Mouse (Mus musculus): Measurements from ENCODE around the gene Pdxk. TPM values are rescaled to one million over a fixed set of nuclear protein-coding genes. Genes with fewer than 3 reads are reported as not detected.

Gene Pdxk
- total RNA-seq, 2 experiments from 2014 or later: 20.4 to 20.8 TPM

- no peak for DNase-seq (ENCODE audit: low spot score in 2 of 2)
Measured at GRCm38 (mm10) chr10:78461767-78462166, 3.0 kb downstream of the Pdxk start.

GRCm38 (mm10) chr10:78460463-78460862 lies 4.3 kb downstream of the Pdxk start:
- DNase-seq (ENCODE audit: low spot score in 2 of 2): no peak

DNA sequence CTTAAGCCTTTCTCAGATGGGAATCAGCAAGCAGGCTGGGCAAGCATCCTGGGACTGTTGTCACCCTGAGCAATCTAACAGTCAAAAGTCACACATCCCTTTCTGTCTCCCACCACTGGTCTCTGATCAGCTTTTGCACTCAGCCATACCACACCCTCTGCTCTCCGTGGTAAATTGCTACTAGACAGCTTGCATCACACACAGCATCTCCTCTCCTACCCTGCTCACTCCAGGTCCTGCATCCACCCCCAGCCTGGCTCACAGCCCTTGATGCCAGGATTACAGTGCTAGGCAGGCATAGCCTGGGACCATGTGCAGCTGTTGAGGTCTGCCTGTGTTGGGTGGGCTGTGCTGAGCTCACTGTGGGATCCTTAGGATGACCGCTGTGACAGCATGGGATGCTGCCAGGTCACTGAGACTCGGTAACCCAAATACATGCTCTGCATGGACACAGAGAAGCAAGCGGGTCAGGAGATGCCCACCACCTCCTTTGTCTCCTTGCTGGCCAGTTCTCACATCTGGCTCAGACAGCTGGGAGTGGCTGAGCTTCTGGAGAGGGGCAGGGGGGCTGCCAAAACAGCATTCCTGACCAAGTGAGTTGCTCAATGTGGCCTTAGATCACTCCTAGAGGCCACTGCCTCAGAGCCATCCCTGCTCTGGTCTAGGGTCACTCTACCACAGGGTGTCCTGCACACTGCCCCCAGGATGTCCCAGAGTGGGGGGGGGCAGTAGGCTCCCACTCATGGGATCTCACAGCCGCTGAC lies 6.2 kb downstream of the Pdxk start:
- no peak for DNase-seq (ENCODE audit: low spot score in 2 of 2)

DNA sequence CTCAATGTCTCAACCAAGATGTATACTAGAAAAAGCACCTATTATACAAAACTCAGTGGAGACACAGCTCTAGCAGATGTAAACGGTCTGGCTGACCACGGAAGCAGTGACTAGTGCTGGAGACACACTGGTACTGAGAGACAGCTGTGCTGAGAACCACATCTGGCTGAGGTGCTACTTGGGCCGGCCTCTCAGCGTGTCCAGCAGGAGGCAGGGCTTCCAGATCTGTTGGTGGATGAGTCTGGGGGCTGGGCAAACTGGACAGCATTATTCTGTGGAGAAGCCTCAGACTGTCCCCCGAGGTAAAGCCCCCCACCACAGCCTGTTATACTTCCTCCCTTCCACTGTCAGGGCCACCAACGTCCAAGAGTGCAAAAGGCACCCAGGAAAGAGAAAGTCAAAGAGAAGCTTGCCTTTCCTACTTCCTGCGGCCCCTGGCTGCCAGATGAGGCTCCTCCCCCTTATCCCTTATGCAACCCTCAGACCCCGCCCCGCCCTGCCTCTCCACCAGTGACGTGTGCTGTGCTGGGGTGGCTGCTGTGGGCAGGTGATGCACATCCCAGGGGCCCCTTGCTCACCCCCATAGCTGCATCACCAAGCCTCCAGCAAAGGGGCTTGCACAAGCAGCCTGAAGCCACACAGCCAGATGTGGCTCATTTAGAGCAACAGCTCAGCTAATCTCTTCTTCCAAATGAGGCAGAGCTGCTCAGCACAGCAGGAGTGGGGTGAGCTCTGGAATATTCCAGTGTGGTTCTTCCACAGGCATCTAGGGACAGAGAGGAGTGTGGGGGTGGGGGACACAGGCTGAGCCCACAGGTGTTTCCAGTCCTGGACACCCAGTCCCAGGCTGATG lies 7.1 kb downstream of the Pdxk start:
- DNase-seq (ENCODE audit: low spot score in 2 of 2): no peak

GRCm38 (mm10) chr10:78456696-78457095 lies 8.1 kb downstream of the Pdxk start:
- no peak for DNase-seq (ENCODE audit: low spot score in 2 of 2)

DNA sequence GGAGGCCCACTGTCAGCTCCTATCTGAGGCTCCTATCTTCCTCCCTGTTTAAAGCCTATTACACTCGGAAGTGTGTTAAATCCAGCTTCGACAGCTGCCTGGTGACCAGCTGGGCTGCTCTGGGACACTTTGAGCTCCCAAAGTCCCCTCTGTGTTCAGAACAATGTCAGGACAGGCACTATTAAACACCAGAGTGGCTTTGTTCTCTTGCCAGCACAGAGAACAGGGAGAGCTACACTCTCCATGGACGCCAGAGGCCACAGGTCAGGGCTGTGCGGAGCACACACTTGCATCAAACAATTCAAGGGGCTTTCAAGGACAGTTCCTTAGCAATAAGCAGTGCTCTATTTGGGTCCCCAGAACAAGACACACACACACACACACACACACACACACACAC lies 12.1 kb downstream of the Pdxk start:
- no peak for DNase-seq (ENCODE audit: low spot score in 2 of 2)

DNA sequence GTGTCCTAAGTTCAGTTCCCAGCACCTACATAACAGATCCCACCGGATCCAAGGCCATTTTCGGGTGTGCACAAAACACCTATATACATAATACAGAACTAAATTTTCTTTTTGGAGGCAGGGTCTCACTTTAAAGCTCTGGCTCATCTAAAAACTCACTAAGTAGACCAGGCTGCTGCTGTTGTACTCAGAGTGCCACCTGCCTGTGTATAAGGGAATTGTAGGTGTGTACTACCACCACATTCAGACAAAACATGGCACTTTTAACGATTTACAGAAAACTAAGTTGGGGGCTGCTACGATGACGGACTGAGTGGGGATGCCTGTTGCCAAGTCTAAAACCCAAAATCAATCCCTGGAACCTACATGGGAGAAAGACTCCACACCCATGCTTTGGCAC lies 14.0 kb downstream of the Pdxk start:
- no peak for DNase-seq (ENCODE audit: low spot score in 2 of 2)

DNA sequence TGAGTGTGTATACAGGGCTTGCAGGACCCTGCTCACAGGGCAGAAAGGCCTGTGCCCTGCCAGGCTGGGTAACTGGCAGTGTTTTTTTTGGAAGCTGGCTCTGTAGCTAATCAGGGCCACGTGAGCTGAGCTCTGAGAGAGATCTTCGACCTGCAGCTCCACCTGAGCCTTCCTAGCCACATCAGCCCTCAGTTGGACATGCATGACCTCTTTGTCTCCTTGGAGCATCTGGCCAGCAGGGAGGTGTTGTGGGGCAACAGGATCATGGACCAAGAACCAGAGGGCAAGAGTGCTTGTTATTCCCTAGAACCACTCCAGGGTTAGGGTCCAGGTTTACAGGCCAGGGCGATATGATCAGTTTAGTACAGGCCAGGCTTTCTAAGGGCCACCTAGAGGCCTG lies 17.4 kb downstream of the Pdxk start:
- no peak for DNase-seq (ENCODE audit: low spot score in 2 of 2)

- DNase-seq (ENCODE audit: low spot score in 2 of 2): no peak
Measured at GRCm38 (mm10) chr10:78446195-78446594, 18.6 kb downstream of the Pdxk start.

DNA sequence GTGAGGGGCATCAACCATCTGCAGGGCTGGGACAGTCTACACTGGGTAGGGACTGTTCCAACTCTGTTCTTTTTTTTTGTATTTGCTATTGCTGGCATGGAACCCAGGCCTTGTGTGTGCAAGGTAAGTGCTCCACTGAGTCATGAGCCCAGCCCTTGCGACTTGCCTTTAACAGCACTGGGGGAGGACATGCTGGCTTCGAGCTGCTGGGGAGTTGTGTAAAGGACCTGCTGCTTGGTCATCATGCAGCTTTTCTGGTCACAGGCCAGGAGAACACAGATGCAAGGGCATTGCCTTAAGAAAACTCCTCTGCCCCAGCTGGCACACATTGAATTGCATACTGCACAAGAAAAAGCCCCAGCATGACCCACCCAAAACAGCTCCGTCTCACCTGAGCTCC lies 22.5 kb downstream of the Pdxk start:
- no peak for DNase-seq (ENCODE audit: low spot score in 2 of 2)

GRCm38 (mm10) chr10:78441606-78442005 lies 23.2 kb downstream of the Pdxk start:
- no peak for DNase-seq (ENCODE audit: low spot score in 2 of 2)

GRCm38 (mm10) chr10:78440812-78441211 lies 24.0 kb downstream of the Pdxk start:
- DNase-seq (ENCODE audit: low spot score in 2 of 2): no peak

- no peak for DNase-seq (ENCODE audit: low spot score in 2 of 2)
Measured at GRCm38 (mm10) chr10:78439990-78440389, 24.8 kb downstream of the Pdxk start.

DNA sequence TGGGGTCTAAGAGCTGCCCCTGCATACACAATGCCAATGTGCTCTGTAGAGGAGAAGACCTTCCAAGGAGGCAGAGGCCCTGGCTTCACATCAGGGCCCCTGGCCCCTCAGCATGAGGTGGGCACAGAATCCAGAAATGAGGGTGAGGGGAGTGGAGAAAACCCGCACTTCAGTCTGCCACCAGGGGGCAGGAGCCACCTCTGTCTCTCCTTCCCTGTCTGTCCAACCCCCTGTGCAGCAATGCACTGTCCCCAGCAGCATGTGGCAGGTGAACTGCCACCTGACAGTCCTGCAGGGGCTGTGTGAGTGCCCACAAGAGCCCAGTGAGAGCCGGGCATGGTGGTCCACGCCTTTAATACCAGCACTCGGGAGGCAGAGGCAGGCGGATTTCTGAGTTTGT lies 25.2 kb downstream of the Pdxk start:
- DNase-seq (ENCODE audit: low spot score in 2 of 2): no peak

DNA sequence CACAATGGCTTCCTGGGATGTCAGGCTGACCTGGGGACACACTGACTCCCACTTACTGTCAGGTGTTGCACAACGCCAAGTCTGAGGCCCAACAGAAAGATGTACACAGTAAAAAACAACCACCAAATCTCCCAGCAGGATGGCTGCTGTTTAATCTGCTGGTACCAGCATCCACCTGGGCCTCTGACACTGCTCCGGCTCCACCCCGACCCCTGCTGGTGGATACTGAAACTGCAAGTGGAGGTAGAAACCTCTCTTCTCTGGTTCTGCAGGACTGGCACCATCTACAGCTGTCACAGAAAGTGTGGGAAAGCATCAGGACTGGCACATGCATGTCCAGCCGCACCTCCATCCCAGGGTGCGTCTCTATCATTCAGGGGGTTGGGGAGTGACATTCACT lies 26.7 kb downstream of the Pdxk start:
- DNase-seq (ENCODE audit: low spot score in 2 of 2): peak; percentile 61 to 72

DNA sequence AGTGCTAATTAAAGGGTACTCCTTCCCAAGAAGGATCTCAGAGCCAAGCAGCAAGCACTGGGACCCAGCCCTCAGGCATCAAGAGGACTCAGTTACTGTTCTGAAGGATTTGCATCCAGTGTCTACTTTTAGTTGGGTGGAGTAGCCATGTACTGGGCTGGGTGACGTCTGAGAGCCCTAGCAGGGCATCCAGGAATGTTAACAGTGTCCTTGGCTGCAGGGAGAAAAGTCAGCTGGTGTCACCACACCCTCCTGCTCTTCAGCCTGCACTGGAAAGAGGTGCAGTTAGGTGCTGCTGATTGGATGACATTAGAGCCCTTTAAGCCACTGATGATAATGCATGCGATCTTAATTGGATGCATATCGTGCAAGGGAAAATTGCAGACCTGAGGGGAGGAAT lies 31.9 kb downstream of the Pdxk start:
- DNase-seq (ENCODE audit: low spot score in 2 of 2): no peak

DNA sequence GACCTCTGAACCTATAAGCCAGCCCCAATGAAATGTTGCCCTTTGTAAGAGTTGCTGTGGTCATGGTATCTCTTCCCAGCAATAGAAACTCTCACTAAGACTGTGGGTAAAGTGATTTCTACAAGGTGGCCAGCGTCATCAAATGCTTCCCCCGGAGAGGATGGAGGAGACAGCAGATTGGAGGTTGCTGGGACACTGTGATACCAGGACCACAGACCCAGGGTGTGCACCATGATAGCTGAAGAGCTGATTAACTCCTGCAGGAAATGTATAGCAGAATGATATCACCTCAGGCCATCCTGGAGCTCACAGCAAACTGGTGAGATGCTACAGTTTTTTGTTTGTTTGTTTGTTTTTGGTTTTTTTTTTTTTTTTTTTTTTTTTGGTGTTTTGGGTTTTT lies 35.0 kb downstream of the Pdxk start:
- DNase-seq (ENCODE audit: low spot score in 2 of 2): no peak

GRCm38 (mm10) chr10:78429180-78429579 lies 35.6 kb downstream of the Pdxk start:
- no peak for DNase-seq (ENCODE audit: low spot score in 2 of 2)

DNA sequence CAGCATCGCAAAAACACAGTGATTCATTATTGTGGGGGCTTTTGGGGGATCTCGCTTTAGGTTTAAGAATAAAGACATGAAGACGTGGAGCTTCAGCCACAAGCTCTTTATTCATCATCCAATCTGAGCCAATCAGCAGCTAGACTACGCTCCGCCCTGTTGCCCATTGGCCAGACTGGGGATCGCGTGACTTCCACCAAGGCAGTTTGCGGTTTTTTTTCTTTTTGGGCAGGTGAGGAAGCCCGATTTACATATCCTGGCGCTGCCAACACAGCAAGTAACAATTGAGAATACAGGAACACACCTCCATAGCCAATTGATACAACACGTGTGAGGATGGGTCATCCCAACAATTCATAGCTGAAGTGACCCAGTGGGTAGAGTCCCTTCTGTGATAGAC lies 36.7 kb downstream of the Pdxk start:
- DNase-seq (ENCODE audit: low spot score in 2 of 2): no peak

DNA sequence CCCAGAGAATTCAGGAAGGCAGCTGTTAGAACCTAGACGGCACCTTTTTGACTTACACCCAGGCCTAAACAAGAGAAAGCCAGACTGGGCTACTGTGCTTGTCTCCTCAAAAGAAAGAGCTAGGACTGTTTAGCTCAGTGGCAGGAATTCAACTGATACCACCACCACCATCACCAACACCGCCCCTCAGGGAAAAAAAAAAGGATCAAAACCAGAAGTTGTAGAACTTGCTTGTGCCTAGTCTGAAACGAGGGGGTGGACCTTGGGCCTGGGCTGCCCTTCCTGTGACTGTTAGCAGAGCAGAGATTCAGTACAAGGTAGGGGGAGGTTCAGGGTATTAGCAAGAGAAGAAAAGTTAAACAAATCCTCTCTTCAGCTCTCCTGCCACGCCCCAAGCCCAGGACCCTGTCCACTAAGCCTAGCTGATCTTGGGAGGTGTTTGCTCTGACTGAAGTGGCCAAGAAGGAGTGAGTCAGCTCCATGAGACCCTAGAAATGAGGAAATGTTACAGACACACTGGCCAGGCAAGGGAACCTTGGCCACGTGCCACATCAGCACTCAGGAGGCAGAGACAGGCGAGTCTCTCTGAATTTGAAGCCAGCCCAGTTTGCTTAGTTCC lies 38.5 kb downstream of the Pdxk start:
- DNase-seq (ENCODE audit: low spot score in 2 of 2): no peak

GRCm38 (mm10) chr10:78425181-78426041 lies 39.4 kb downstream of the Pdxk start, which contains the start of gene Cstb:
Cstb (plus strand) TSS chr10:78425669.
- peak; percentile 63 to 74 for DNase-seq (ENCODE audit: low spot score in 2 of 2)

All from adrenal gland, postnatal 4 days (tissue).